Mouse (Mus musculus) heart, postnatal 0 days (tissue): ENCODE data around the gene Akr1d1.

Experiments used
- CTCF ChIP-seq: IDR thresholded peaks from 2 replicates; pipeline ENCODE4 v1.5.1; 2016; ENCODE audit warnings: antibody characterized with exemption, control low read depth, low read depth
- EP300 ChIP-seq: IDR thresholded peaks from 2 replicates; pipeline ENCODE4 v1.6.1; 2016; ENCODE audit warnings: antibody characterized with exemption, low read depth

GRCm38 (mm10) chr6:37540113-37540512 is 10.1 kb downstream of the Akr1d1 start:
- TF ChIP-seq EP300, result no peak
- no peak for TF ChIP-seq CTCF
